Mouse (Mus musculus): ENCODE measurements at regions not wholly inside any gene's neighbourhood (a gene's known extent, or its start where the extent isn't known, plus 50 kb on each side); places are given as distances from the start of the nearest gene placed in this dataset.

- TF ChIP-seq CTCF (IDR thresholded peaks at IDR 0.05; ENCODE audit: borderline replicate concordance, extremely low read depth, insufficient read depth, insufficient read length) (no peak), POLR2A (IDR thresholded peaks at IDR 0.05; ENCODE audit: borderline replicate concordance, extremely low read depth, insufficient read depth, insufficient read length, poor library complexity, severe bottlenecking) (no peak)
These were observed 320.4 kb upstream of the Gm10131 start for GRCm38 (mm10) chr8:34431985-34432384.

All from brain, embryonic 14.5 days (tissue).